Mouse (Mus musculus): ENCODE measurements at regions not wholly inside any gene's neighbourhood (a gene's known extent, or its start where the extent isn't known, plus 50 kb on each side); places are given as distances from the start of the nearest gene placed in this dataset.

DNA sequence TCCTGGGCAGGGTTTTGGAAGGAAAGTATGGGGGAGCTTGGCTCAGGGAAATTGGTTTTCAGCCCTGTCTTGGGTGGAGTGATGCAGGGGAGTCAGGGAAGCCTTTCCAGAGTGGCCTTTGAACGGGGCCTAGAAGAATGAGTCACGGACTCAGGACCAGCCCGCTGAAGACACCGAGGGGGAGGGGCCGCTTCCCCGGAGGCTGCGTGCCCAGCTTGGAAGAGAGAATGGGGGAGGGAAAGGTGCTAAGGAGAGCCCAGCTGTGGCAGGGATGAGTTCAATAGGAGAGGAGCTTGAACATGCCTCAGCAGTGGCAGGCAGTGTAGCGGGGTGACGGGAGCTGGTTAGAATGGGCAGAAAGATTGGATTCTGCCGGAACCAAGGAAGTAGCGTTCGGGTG is 337.8 kb downstream of the Zfp706 start:
- peak; percentile 68 for DNase-seq

DNA sequence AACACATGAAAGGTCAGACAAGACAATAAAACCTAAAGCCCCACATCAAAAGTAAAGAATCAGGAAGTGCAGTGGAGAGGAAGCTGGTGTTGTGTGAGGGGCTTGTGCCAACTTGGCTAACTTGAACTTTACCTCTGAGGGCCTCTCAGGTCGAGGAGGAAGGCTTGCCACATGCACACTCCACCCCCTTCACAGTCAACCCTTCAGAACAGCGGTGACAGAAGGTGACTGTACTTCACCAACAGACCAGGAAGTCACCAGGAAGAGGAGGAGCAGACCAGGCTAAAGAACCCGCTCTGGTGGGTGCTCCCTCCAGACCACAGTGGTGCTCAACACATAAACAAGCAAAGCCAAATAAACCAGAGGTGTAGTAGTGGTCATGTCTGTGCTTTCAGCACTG is 341.0 kb downstream of the Zfp706 start:
- DNase-seq = peak; percentile 39

GRCm38 (mm10) chr15:36664391-36664790 is 343.2 kb downstream of the Zfp706 start:
- DNase-seq = peak; percentile 34

GRCm38 (mm10) chr15:36660986-36661385 is 346.6 kb downstream of the Zfp706 start:
- no peak for DNase-seq
